Mouse (Mus musculus): ENCODE results near the gene Spin1. TPM values are rescaled to one million over a fixed set of nuclear protein-coding genes. Genes with fewer than 3 reads are reported as not detected.

Spin1 gene
- 105 and 115 TPM in 2 replicates for polyA plus RNA-seq (2015; fragmentation: Nextera tagmentation; extraction: Ambion mirVana)

DNA sequence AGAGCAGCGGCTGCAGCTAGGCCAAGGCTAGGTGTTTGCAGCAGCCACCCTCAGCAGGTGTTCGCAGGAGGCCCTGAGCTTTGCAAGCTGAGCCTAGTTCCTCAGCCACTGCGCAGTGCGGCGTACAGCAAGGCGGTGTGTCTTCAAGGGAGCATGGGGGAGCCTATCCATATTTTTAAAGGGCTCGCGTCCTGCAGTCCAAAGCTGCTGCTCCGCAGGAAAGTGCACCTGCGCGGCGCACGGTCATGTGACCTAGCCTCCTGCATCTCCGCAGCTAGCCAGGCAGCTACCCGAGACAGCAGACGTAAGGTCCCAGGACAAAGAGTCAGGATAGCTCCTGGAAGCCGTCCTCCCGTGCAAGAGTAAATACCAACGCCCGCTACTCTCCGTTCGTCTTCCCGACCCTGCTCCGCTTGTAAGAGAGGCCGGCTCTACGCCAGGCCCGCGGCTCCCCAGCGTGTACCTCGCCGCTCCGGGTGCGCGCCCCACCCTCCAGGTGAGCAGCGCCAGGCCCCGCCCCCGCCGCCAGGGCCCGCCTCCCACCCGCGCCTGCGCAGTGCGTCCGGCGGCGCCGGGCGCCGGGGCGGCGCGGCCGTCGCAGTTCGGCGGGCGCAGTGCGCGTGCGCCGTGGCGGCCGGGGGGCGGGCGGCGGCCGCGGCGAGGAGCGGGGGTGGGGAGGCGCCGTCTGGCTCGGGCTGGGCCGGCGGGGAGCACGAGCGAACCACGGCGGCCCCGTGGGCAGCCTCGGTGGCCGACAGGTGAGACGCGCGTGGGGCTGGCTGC is at the start of gene Spin1:
TSS of gene Spin1 (plus strand) at position 648 of the 783 bp plus-strand sequence.

DNA sequence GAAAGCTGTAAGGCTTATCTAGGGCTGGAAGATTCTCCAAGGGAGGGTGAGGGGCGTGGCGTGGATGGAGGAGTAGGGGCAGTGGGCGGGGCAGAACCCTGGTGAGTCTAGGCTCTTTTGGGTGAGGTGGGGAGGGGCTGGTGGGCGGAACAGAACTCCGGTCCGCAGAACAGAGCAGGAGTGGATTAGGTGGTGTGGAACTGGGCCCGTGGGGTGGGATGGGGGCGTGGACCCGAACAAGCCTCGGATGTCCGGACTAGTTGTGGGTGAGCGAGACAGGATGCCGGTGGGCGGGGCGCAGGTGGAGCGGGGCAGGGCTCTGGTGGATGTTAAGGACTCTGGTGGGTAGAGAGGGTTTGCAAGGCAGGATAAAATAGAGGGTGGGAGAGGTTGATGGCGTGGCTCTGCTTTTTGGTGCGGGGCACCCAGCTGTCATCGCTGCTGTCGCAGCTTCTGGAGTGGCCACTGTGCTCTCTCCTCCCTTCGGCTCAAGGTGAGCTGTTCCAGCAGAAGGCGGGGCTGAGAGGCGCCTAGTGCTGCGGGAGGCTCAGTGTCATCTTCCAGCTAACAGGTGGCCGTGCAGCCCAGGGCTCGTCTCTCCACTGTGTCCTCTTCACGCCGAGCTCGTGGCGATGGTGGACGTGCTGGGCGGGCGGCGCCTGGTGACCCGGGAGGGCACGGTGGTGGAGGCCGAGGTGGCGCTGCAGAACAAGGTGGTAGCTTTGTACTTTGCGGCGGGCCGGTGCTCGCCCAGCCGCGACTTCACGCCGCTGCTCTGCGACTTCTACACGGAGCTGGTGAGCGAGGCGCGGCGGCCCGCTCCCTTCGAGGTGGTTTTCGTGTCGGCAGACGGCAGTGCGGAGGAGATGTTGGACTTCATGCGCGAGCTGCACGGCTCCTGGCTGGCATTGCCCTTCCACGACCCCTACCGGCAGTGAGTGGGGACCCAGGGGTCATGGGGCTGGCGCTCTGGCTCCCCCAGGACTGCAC is 70.3 kb downstream of the Spin1 start, which contains the start of gene Nxnl2:
TSS of gene Nxnl2 (plus strand) at position 332 of the 990 bp plus-strand sequence.

Other genes with a start within 250 kb of the Spin1 start
- gene Nxnl2, start 70.1 kb downstream of the Spin1 start, polyA plus RNA-seq (2015; fragmentation: Nextera tagmentation; extraction: Ambion mirVana) = 7.9 and 8.8 TPM in 2 replicates